Mouse (Mus musculus) thymus, adult 2 months (tissue): ENCODE measurements around the gene Mical2.

ENCODE experiments used
- CTCF ChIP-seq: fragments of 200-500 bp; IDR thresholded peaks from 2 replicates; pipeline ENCODE4 v1.5.1; 2012; ENCODE audit warnings: mild to moderate bottlenecking, control low read depth, low read length, moderate library complexity, borderline replicate concordance; ENCODE audit not compliant: control insufficient read depth, poor library complexity, insufficient read depth; ENCODE audit errors: extremely low read depth
- POLR2A ChIP-seq: fragments of 200-500 bp; IDR thresholded peaks from 2 replicates; pipeline ENCODE4 v1.6.1; 2012; ENCODE audit warnings: mild to moderate bottlenecking, low read length, control low read depth, moderate library complexity; ENCODE audit not compliant: control insufficient read depth, poor library complexity, insufficient read depth; ENCODE audit errors: extremely low read depth

- no peak for TF ChIP-seq CTCF
- no peak for TF ChIP-seq POLR2A
Observed at GRCm38 (mm10) chr7:112185226-112185745, 40.4 kb upstream of the Mical2 start.
